Mouse (Mus musculus) neural tube, embryonic 14.5 days (tissue): Measurements from ENCODE around the gene Jmjd1c. TPM values are rescaled to one million over a fixed set of nuclear protein-coding genes. Genes with fewer than 3 reads are reported as not detected.

Experiments
- ATAC-seq: fragments of 200-750 bp; cut with Nextera tagmentation; 2 replicates; pipeline ENCODE4 v1.8.0; 2017; ENCODE audit warnings: low read depth, mild to moderate bottlenecking, moderate TSS enrichment, moderate library complexity
- H3K27ac ChIP-seq: fragments of 300-500 bp; sonication (generic); 2 replicates; pipeline ENCODE4 v1.5.1; 2014; ENCODE audit warnings: low read depth, mild to moderate bottlenecking, control low read depth, low read length, moderate library complexity, mixed read lengths
- H3K27me3 ChIP-seq: fragments of 300-500 bp; sonication (generic); 2 replicates; pipeline ENCODE4 v1.6.1; 2014; ENCODE audit warnings: low read length; ENCODE audit not compliant: control insufficient read depth, insufficient read depth
- H3K36me3 ChIP-seq: fragments of 300-500 bp; sonication (generic); 2 replicates; pipeline ENCODE4 v1.6.1; 2014; ENCODE audit warnings: low read length, mixed read lengths; ENCODE audit not compliant: control insufficient read depth, insufficient read depth
- H3K4me1 ChIP-seq: fragments of 300-500 bp; sonication (generic); 2 replicates; pipeline ENCODE4 v1.6.1; 2014; ENCODE audit warnings: low read length; ENCODE audit not compliant: control insufficient read depth, insufficient read depth
- H3K4me2 ChIP-seq: fragments of 300-500 bp; sonication (generic); 2 replicates; pipeline ENCODE4 v1.6.1; 2014; ENCODE audit warnings: mild to moderate bottlenecking, low read depth, low read length, control low read depth
- H3K4me3 ChIP-seq: fragments of 300-500 bp; sonication (generic); 2 replicates; pipeline ENCODE4 v1.5.1; 2014; ENCODE audit warnings: low read depth, low read length, control low read depth, mixed read lengths
- H3K9ac ChIP-seq: fragments of 300-500 bp; sonication (generic); replicated peaks from 2 replicates; pipeline ENCODE4 v1.6.1; 2014; ENCODE audit warnings: low read depth, mild to moderate bottlenecking, control low read depth, low read length, mixed read lengths
- H3K9me3 ChIP-seq: fragments of 300-500 bp; sonication (generic); 2 replicates; pipeline ENCODE4 v1.6.1; 2016; ENCODE audit warnings: low read length; ENCODE audit not compliant: control insufficient read depth
- WGBS: fragments of 180-500 bp; shearing (Covaris S2); extraction: QIAGEN DNeasy Blood & Tissue Kit; methylation state at CpG from one replicate; pipeline ENCODE4 v1.1.7; 2014; 5-methylcytosine and 5-hydroxymethylcytosine counted together
- polyA plus RNA-seq: library from polyadenylated mRNA; unstranded; fragments of >200 nt; fragmentation: Nextera tagmentation; extraction: Ambion mirVana; gene quantifications from 2 replicates; pipeline ENCODE4 v1.2.1, GENCODE M21; 2014

Jmjd1c gene
- polyA plus RNA-seq, 1 experiment from 2014 or later = 67.0 TPM

DNA sequence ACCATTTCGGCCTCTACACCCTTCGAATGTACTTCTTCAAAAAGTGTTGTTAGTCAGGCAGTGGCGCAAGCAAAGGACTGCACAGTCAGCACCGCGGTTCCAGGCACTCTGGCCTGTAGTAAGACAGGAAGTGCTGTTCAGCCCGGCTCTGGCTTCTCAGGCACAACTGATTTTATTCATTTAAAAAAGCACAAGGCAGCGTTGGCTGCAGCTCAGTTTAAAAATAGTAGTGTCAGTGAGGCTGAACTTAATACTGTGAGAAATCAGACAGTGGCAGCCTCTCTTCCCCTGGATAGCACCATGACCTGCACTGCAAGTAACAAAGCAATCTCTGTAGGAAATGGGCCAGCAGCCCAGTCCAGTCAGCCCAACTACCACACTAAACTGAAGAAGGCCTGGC, 130.2 kb downstream of the Jmjd1c start:
- Histone ChIP-seq H3K9me3 (no peaks in the 10 kb centered on the region), H3K4me3 (no peak overlapping the region), H3K9ac (no peak overlapping the region), H3K27me3 (no peaks in the 10 kb centered on the region), H3K4me2 (no peak overlapping the region), H3K4me1 (no peaks in the 10 kb centered on the region), H3K36me3 (peaks cover 27% of the 10 kb centered on the region), H3K27ac (no peak overlapping the region)
- 81% methylated on average over 7 of the region's 7 CpGs for WGBS
- no peak for ATAC-seq

DNA sequence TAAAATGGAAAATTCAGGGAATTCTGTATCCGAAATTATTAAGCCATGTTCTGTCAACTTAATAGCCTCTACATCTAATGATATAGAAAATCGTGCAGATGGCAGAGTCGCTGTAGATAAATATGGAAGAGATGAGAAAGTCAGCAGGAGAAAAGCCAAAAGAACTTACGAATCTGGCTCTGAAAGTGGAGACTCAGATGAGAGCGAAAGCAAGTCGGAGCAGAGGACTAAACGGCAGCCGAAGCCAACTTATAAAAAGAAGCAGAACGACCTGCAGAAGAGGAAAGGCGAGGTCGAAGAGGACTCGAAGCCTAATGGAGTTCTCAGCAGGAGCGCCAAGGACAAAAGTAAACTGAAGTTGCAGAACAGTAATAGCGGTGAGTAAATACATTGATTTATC, 130.6 kb downstream of the Jmjd1c start:
- Histone ChIP-seq H3K36me3 (peaks cover 28% of the 10 kb centered on the region), H3K9me3 (no peaks in the 10 kb centered on the region), H3K4me1 (no peaks in the 10 kb centered on the region), H3K27ac (no peak overlapping the region), H3K9ac (no peak overlapping the region), H3K27me3 (no peaks in the 10 kb centered on the region), H3K4me2 (no peak overlapping the region), H3K4me3 (no peak overlapping the region)
- ATAC-seq = no peak
- 88% methylated on average over 14 of the region's 14 CpGs for WGBS

DNA sequence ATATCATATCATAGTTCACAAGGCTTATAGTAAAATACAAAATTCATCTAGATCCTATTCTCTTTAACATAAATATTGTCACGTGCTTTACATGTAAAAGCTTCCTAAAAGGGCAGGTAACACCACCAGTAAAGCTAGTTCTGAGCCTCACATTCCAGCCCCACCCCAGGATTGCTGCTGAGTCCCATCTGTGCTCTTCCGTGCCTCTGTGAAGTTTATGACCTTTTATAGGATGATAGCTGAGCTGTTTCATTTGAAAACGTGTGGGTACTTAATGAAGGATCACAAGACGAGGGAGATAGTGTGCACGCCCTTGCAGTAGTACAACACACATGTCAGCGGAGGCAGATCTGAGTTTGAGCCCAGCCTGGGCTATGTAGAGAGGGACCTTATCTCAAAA, 134.5 kb downstream of the Jmjd1c start:
- peaks cover 36% of the 10 kb centered on the region for H3K36me3 ChIP-seq
- no peak overlapping the region for H3K27ac ChIP-seq
- H3K4me3 ChIP-seq = no peak overlapping the region
- H3K4me2 ChIP-seq = no peak overlapping the region
- 49% methylated on average over 6 of the region's 6 CpGs for WGBS
- no peaks in the 10 kb centered on the region for H3K9me3 ChIP-seq
- ATAC-seq = no peak
- H3K9ac ChIP-seq = no peak overlapping the region
- no peaks in the 10 kb centered on the region for H3K27me3 ChIP-seq
- H3K4me1 ChIP-seq = no peaks in the 10 kb centered on the region

DNA sequence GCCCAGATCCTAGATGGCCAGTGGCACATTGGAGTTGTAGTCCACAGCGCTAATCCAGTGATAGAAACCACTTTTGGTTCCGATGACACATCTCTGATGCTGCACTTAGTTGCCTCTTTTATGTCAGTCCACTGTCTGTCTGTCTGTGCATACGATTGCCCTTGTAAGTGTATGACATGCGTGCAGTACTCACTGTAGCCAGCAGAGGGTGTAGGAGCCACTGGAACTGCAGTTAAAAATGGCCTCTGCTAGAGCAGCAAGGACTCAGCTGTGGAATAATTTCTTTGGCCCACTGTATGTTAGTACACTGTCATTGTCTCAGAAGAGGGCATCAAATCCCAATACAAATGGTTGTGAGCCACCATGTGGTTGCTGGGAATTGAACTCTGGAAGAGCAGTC, 151.2 kb downstream of the Jmjd1c start:
- 93% methylated on average over 4 of the region's 4 CpGs for WGBS
- peaks cover 33% of the 10 kb centered on the region for H3K36me3 ChIP-seq
- no peak overlapping the region for H3K27ac ChIP-seq

DNA sequence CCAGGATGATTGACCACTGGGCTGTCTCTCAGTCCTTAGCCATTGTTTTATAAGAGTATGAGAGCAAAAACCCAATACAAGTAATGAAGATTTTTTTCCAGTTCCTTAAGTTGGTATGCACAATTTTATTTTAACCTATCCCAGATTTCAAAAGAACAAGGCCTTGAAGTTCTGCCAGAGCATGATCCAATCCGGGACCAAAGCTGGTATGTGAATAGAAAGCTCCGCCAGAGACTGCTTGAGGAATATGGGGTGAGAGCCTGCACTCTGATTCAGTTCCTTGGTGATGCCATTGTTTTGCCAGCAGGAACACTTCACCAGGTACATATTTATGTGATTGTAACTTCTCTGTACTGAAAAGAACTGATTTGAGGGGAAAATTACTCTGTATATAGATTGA, 153.6 kb downstream of the Jmjd1c start:
- H3K4me2 ChIP-seq = no peak overlapping the region
- ATAC-seq = no peak
- H3K9me3 ChIP-seq = no peaks in the 10 kb centered on the region
- H3K4me3 ChIP-seq = no peak overlapping the region
- H3K27ac ChIP-seq = no peak overlapping the region
- 0 out of 2 replicates have a peak, but pooled peaks cover 2% of the 10 kb centered on the region for H3K4me1 ChIP-seq
- no peaks in the 10 kb centered on the region for H3K27me3 ChIP-seq
- H3K36me3 ChIP-seq = peaks cover 37% of the 10 kb centered on the region
- 91% methylated on average over 2 of the region's 2 CpGs for WGBS
- H3K9ac ChIP-seq = no peak overlapping the region

More for the DNA sequence above, 151.2 kb downstream of the Jmjd1c start:
- Histone ChIP-seq H3K9me3 (no peaks in the 10 kb centered on the region), H3K9ac (no peak overlapping the region), H3K27me3 (no peaks in the 10 kb centered on the region), H3K4me3 (no peak overlapping the region), H3K4me1 (no peaks in the 10 kb centered on the region), H3K4me2 (no peak overlapping the region)
- ATAC-seq = no peak

DNA sequence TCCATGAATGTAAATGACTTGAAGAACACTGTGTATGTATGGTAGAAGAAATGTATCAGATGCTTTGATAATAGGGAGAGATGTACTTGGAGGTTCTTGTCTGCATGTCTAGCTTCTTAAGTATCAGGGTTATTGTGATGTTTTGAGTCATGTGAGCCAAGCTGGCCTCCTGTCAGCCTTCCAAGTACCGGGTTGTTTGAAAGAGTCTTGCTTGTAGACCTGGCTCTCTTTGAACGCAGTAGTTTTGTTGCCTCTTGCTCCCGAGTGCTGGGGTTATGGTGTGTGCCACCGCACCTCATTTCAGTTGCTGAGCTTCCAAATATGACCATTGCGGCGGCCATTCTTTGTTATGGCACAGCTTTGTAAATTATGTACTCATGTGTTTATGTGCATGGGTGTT, 154.9 kb downstream of the Jmjd1c start:
- Histone ChIP-seq H3K4me2 (no peak overlapping the region), H3K27me3 (no peaks in the 10 kb centered on the region), H3K27ac (no peak overlapping the region), H3K9me3 (no peaks in the 10 kb centered on the region), H3K9ac (no peak overlapping the region), H3K36me3 (peaks cover 31% of the 10 kb centered on the region), H3K4me3 (no peak overlapping the region), H3K4me1 (0 out of 2 replicates have a peak, but pooled peaks cover 2% of the 10 kb centered on the region)
- 87% methylated on average over 6 of the region's 6 CpGs for WGBS
- no peak for ATAC-seq

DNA sequence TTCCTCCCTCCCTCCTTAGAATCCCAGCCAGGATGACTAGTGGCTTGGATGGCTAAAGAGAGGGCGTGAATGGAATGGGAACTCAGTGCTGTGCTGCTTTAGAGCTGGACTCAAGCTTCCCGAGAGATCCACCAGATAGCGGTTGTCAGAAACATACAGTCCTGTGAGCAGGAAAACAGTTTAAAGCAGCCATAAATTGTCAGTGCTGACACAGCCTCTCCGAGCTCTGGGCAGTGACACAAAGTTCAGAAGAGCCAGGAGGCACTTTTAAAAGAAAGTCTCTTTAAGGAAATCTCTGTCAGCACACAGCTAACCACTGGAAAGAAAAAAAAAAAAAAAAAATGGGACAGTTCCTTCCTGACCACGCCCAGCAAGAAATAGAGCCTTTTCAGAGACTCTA, 156.4 kb downstream of the Jmjd1c start:
- H3K9me3 ChIP-seq = no peaks in the 10 kb centered on the region
- no peak for ATAC-seq
- H3K9ac ChIP-seq = no peak overlapping the region
- peaks cover 27% of the 10 kb centered on the region for H3K36me3 ChIP-seq
- H3K4me3 ChIP-seq = no peak overlapping the region
- no peak overlapping the region for H3K4me2 ChIP-seq
- 0 out of 2 replicates have a peak, but pooled peaks cover 2% of the 10 kb centered on the region for H3K4me1 ChIP-seq
- WGBS = 49% methylated on average over 5 of the region's 5 CpGs
- H3K27me3 ChIP-seq = no peaks in the 10 kb centered on the region
- no peak overlapping the region for H3K27ac ChIP-seq

DNA sequence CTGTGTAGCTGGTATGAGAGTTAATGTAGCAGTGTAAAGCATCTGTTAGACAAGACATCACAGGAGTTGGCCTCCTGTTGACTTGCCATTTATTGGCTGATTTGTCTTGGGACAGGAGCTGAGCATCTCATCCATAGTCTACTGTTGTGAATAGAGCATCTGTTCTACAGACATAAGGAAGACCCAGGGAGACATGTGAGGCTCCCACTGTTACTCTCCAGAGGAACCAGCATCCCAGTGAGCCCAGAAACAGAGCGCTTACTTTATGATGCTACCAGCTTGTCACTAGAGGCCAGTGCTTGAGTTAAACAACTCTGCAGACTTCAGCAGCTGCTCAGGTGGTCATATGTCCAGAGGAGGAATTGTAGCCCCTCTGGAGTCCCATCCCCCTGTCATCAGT, 157.2 kb downstream of the Jmjd1c start:
- H3K27ac ChIP-seq = no peak overlapping the region
- 77% methylated on average over 1 of the region's 1 CpGs for WGBS
- no peak overlapping the region for H3K4me3 ChIP-seq
- no peak overlapping the region for H3K4me2 ChIP-seq
- 0 out of 2 replicates have a peak, but pooled peaks cover 2% of the 10 kb centered on the region for H3K4me1 ChIP-seq
- no peaks in the 10 kb centered on the region for H3K9me3 ChIP-seq
- H3K36me3 ChIP-seq = peaks cover 26% of the 10 kb centered on the region
- 0 out of 2 replicates have a peak, but pooled peaks have one; percentile 34 for ATAC-seq
- no peak overlapping the region for H3K9ac ChIP-seq
- no peaks in the 10 kb centered on the region for H3K27me3 ChIP-seq

DNA sequence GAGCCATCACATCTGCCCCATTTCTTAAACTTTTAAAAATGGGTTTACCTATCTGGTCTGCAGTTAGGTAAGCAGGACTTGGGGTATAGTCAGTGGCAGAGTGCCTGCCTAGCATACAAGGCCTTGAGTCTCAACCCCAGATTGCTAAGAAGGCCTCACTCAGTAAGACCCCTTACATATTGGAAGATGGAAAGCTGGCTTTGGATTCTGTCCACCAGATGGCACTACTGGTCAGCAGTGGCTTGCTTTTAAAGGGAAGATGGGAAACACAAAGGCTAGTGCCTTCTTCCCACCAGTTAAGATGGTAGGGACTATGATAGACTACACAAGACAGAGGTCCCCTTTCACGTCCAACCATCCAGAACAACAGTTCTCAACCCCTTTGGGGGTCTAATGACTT, 168.9 kb downstream of the Jmjd1c start:
- H3K36me3 ChIP-seq = peaks cover 18% of the 10 kb centered on the region
- H3K9ac ChIP-seq = no peak overlapping the region
- H3K27ac ChIP-seq = no peak overlapping the region
- no peaks in the 10 kb centered on the region for H3K9me3 ChIP-seq
- H3K4me1 ChIP-seq = no peaks in the 10 kb centered on the region
- no peak overlapping the region for H3K4me2 ChIP-seq
- 62% methylated on average over 1 of the region's 1 CpGs for WGBS
- no peaks in the 10 kb centered on the region for H3K27me3 ChIP-seq
- H3K4me3 ChIP-seq = no peak overlapping the region
- no peak for ATAC-seq

DNA sequence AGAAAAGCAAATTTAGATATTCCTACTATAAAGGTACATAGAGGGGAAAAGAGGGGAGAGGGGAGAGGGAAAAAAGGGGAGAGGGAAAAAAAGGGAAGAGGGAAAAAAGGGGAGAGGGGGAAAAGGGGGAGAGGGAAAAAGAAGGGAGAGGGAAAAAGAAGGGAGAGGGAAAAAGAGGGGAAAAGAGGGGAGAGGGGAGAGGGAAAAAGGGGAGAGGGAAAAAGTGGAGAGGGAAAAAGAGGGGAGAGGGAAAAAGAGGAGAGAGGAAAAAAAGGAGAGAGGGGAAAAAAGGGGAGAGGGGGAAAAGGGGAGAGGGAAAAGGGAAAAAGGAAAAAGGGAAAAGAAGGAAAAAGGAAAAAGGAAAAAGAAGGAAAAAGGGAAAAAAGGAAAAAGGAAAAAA, 180.0 kb downstream of the Jmjd1c start:
- H3K4me3 ChIP-seq = no peak overlapping the region
- no peak for ATAC-seq
- H3K4me2 ChIP-seq = no peak overlapping the region
- no peaks in the 10 kb centered on the region for H3K4me1 ChIP-seq
- no peaks in the 10 kb centered on the region for H3K27me3 ChIP-seq
- H3K9me3 ChIP-seq = no peaks in the 10 kb centered on the region
- peaks cover 8% of the 10 kb centered on the region; the same call in 1 of the 2 replicates for H3K36me3 ChIP-seq
- no peak overlapping the region for H3K9ac ChIP-seq
- H3K27ac ChIP-seq = no peak overlapping the region
